Mouse (Mus musculus): ENCODE measurements around the gene Glo1. TPM values are rescaled to one million over a fixed set of nuclear protein-coding genes. Genes with fewer than 3 reads are reported as not detected.
A peak's percentile ranks its signal among the peaks of the same experiment; 100 is the strongest.

The Glo1 gene
- total RNA-seq, 2 experiments from 2014 or later, result 132 to 159 TPM

GRCm38 (mm10) chr17:30613350-30613749, 13.3 kb downstream of the Glo1 start:
- intact Hi-C loops (cut with DNase I), result no loop called here
- no peak for DNase-seq

GRCm38 (mm10) chr17:30612075-30612859, 14.4 kb downstream of the Glo1 start:
- peak; percentile 100 for DNase-seq
- intact Hi-C loops (cut with DNase I), result loop anchor here (1.0 kb wide), 1 partner anchor 36 kb away; the partner anchor contains the start of gene Btbd9

- DNase-seq, result no peak
- intact Hi-C loops (cut with DNase I), result loop anchor here (1.0 kb wide), 1 partner anchor 35 kb away; the partner anchor contains the start of gene Btbd9
Observed at GRCm38 (mm10) chr17:30611221-30612074, 15.2 kb downstream of the Glo1 start.

GRCm38 (mm10) chr17:30610739-30611138, 15.9 kb downstream of the Glo1 start:
- DNase-seq, result no peak
- intact Hi-C loops (cut with DNase I), result no loop called here

DNA sequence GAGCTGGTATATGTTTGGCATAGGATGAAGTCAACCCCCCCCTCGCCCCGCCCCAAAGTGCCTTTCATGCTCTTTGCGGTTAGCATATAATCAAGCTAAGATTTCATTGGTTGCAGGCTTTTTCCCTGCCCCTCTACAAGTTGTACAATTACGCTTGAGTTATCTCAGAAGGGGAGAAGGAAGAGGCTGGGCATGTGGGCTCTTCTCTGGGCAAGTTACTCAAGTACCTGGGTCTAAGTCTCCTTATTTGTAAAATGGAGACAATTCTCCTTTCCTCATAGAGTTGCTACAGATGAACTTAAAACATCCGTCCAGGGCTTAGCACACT, 16.7 kb downstream of the Glo1 start:
- DNase-seq, result no peak
- intact Hi-C loops (cut with DNase I), result no loop called here

DNA sequence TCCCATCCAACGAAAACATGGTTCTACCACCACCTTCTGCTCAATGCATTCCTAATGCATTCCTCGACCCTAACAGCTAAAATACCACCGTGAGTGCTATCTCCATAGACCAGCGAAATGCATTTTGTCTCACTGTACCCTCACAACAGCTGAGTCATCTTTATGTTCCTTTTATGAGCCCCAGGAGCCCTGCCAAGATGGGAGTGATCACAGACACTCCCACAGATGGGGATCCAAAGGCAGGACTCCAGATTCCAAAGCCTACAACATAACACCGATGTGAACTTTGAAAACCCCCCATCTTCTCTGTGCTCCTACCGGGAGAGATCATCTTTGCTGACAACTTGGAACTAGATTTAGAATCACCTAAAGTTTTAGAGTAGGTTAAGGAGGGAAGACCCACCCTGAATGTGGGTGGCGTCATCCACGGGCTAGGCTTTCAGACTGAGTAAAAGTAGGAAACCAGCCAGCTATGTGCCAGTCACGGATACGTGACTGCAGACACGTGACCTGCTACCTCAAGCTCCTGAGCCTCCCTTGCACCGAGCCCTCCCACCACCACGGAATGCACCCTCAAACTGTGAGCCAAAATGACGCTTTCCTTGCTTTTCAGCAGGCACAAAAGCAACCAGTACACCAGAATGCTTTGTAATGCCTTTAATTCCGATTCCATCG, 17.2 kb downstream of the Glo1 start:
- intact Hi-C loops (cut with DNase I), result no loop called here
- no peak for DNase-seq

DNA sequence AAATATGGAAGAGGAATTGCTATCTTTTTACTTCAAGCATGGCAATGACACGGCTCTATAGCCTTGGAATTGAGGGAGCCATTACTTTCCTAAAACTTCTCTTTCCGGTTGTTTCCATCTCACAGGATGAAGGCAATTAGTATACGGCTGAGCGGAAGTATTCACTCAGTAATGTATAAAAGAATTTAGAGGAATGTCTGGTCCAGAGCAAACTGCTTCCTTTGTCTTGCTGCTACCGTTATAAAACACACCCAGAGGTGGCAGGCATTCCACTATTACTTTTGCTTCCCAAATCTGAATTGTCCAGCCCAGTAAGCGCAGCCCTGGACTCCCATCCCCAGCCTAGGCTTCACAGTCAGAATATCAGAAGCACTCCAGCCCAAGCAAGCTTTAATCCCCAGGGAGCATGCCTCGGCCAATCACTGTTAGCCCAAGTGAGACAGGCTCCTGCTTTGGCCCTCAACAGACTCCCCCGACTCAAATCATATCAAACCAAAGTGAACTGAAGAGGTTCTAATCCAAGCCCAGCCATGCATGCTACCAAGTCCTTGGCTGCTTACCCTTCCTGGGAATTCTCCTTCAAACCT, 18.7 kb downstream of the Glo1 start:
- DNase-seq, result no peak
- intact Hi-C loops (cut with DNase I), result no loop called here

DNA sequence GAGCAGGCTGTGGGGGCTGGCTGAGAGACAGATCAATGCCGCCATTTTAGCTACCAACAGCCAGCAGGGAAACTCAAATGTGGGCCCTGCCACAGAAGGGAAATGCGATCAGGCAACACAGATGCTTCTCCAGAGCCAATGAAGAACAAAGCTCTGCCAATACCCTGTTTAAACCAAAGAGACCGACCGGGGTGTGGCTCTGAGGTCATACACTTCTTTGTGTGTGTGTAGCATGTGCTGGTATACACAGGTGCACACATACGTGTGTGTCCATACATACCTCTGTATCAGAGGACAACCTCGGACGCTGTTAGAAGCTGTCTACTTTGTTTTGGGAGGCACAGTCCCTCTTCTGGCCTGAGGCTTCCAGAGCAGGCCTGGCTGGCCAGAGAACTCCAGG, 19.3 kb downstream of the Glo1 start:
- intact Hi-C loops (cut with DNase I), result no loop called here
- DNase-seq, result no peak

GRCm38 (mm10) chr17:30606634-30607081, 20.0 kb downstream of the Glo1 start:
- intact Hi-C loops (cut with DNase I), result no loop called here
- DNase-seq, result no peak

- intact Hi-C loops (cut with DNase I), result no loop called here
- no peak for DNase-seq
Observed at GRCm38 (mm10) chr17:30606206-30606605, 20.5 kb downstream of the Glo1 start.

DNA sequence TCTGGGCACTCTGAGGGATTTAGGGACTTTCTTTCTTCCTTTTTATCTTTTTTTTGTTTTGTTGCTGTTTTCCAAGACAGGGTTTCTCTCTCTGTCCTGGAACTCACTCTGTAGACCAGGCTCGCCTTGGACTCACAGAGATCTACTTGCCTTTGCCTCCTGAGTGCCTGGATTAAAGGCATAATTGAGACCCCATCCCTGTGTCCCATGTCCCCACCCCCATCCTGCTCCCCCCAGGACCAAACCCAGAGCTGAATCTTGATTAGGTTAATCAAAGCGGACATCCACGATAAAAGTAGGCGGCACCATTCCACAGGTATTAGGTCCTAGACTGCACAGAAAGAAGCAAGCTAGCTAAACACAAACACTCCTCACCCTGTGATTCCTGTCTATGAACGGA, 21.7 kb downstream of the Glo1 start:
- DNase-seq, result no peak
- intact Hi-C loops (cut with DNase I), result no loop called here

DNA sequence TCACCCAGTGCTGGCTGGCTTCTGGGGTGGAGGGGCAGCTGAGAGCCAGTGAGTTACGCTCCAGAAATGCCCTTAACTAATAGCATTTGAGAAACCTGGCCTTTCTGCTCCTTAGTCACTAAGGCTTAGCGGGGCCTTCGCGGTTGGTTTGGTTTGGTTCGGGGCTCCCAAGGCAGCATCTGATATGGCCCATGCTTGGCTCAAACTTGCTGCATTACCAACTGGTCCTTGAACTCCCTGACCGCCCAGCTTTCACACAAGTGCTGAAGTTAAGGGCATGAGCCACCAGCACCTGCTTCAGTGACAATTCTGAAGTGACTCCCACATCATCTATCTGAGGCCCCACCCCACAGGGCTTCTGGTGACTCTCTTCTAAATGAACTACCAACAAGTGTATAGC, 22.4 kb downstream of the Glo1 start:
- no peak for DNase-seq
- intact Hi-C loops (cut with DNase I), result no loop called here

- no peak for DNase-seq
- intact Hi-C loops (cut with DNase I), result no loop called here
Observed at GRCm38 (mm10) chr17:30602175-30602574, 24.5 kb downstream of the Glo1 start.

DNA sequence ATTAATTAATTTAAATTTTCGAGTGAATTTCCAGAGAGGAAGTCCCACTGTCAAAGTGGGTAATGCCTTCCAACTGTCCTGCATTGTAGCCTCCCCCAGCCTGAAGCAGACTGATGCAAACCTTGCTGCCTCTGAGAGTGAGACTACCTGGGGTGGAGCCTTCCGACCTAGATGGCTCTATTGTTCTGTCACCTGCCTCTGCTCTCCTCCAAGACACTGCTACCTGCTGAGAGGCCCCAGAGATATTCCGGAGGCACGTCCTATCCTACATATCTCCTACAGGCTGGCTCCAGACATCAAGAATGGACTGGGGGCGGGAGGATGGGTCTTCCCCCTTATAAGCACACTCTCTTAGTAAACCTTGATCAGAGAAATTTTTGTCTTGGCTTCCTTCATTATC, 28.4 kb downstream of the Glo1 start:
- intact Hi-C loops (cut with DNase I), result no loop called here
- no peak for DNase-seq

DNA sequence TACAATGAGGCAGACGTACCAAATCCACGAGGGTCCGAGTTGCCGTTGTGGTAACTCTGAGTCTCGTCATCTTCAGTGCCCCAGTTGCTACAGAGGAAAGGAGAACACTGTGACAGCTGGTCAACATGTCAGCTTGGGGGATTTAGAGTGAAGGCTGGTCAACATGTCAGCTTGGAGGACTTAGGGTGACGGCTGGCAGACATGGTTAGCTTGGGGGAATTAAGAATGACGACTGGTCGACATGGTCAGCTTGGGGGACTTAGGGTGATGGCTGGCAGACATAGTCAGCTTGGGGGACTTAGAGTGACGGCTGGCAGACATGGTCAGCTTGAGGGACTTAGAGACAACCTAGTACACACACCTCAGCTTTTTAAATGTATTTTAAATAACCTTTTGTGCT, 28.9 kb downstream of the Glo1 start:
- no peak for DNase-seq
- intact Hi-C loops (cut with DNase I), result no loop called here

DNA sequence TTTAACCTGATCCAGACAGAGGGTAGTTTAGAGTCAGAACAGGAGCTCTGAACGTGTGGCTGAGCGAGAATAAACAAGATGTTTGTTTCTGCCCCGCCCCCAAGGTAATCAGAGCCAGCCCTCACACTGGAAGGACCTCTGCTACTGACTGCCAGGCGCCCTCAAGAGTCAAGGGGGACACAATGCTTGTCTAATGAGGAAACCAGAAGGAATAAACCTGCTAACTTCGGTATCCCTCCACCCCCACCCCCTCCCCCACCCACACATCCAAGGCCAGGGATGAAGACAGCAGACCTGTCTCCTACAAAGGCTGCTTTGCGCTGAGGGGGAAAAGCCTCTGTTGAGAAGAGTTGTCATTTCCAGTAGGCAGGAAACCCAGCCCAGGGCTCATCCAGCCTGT, 31.8 kb downstream of the Glo1 start:
- DNase-seq, result no peak
- intact Hi-C loops (cut with DNase I), result loop anchor here (5.0 kb wide), 1 partner anchor 618 kb away; no protein-coding TSS in a partner anchor

DNA sequence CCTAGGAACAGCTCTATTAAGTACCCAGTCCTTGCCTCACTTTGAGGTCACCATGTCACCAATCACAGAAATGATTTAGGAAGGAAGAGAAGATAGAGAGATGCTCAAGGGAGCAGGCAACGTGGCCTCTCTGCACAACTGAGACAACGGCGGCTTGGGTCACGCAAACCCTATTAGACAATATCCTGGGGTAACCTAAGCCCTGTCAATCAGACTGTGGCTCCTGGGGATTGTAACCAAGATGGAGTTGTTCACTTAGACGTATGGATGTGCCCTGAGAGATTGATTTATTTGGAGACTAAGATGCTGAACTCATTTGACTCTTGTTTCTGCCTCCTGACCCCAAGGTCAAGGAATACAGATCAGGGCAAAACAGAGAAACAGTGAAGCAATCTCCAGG, 32.3 kb downstream of the Glo1 start:
- no peak for DNase-seq
- intact Hi-C loops (cut with DNase I), result loop anchor here (5.0 kb wide), 1 partner anchor 617 kb away; no protein-coding TSS in a partner anchor

GRCm38 (mm10) chr17:30590417-30591198, 36.1 kb downstream of the Glo1 start:
- DNase-seq, result peak; percentile 68 to 77
- intact Hi-C loops (cut with DNase I), result loop anchor here (2.0 to 5.0 kb wide), 3 partner anchors 30 to 613 kb away; no protein-coding TSS in a partner anchor

GRCm38 (mm10) chr17:30583258-30584001, 43.2 kb downstream of the Glo1 start:
- no peak for DNase-seq
- intact Hi-C loops (cut with DNase I), result no loop called here

Data from heart, postnatal 10 days (tissue).